Mouse (Mus musculus): ENCODE data around the gene Gm10073. TPM values are rescaled to one million over a fixed set of nuclear protein-coding genes. Genes with fewer than 3 reads are reported as not detected.

Gene Gm10073
- total RNA-seq, 1 experiment, result 86.5 TPM

GRCm38 (mm10) chr8:106550906-106551305 lies 22.4 kb downstream of the Gm10073 start:
- DNase-seq (ENCODE audit: low read depth, low spot score), result no peak
- Histone ChIP-seq H3K9me3 (ENCODE audit: control insufficient read depth, insufficient read depth, low read depth, low read length) (no peaks in the 10 kb centered on the region), H3K9ac (ENCODE audit: insufficient read depth, low read depth, low read length, poor library complexity, severe bottlenecking) (no peak overlapping the region), H3K4me3 (ENCODE audit: insufficient read depth in 1 of 2, low read depth in 1 of 2, low read length in 2 of 2, poor library complexity in 1 of 2, severe bottlenecking in 1 of 2) (no peak overlapping the region), H3K36me3 (ENCODE audit: control insufficient read depth, insufficient read depth, low read length, poor library complexity, severe bottlenecking) (peaks cover 22% of the 10 kb centered on the region; the same call in 1 of the 2 replicates), H3K4me1 (ENCODE audit: control insufficient read depth in 2 of 2, insufficient read depth in 2 of 2, low read length in 2 of 2, poor library complexity in 1 of 2) (peaks cover 0 to 4% of the 10 kb centered on the region in 2 experiments), H3K27ac (ENCODE audit: insufficient read depth, low read depth, low read length, poor library complexity, severe bottlenecking) (no peak overlapping the region)
- in situ Hi-C loops (cut with MboI; ENCODE audit: low sequenced_read_pairs in 2 of 2, unreplicated experiment in 2 of 2), result no loop called here
- no peak for TF ChIP-seq ZNF384 (IDR thresholded peaks at IDR 0.05; ENCODE audit: low read depth, low read length)
- TF ChIP-seq CHD2 (IDR thresholded peaks at IDR 0.05; ENCODE audit: low read depth, low read length), result no peak
- TF ChIP-seq ZC3H11A (IDR thresholded peaks at IDR 0.05; ENCODE audit: borderline replicate concordance, low read depth, low read length), result no peak
- TF ChIP-seq MAFK (IDR thresholded peaks at IDR 0.05; ENCODE audit: insufficient read depth, low read depth, low read length), result no peak
- TF ChIP-seq HCFC1 (IDR thresholded peaks at IDR 0.05; ENCODE audit: borderline replicate concordance, insufficient read depth, low read length), result no peak

GRCm38 (mm10) chr8:106548366-106548936 lies 24.8 kb downstream of the Gm10073 start:
- no peak for DNase-seq (ENCODE audit: low read depth, low spot score)
- TF ChIP-seq CHD2 (IDR thresholded peaks at IDR 0.05; ENCODE audit: low read depth, low read length), result no peak
- no peak for TF ChIP-seq HCFC1 (IDR thresholded peaks at IDR 0.05; ENCODE audit: borderline replicate concordance, insufficient read depth, low read length)
- no peak for TF ChIP-seq MAFK (IDR thresholded peaks at IDR 0.05; ENCODE audit: insufficient read depth, low read depth, low read length)
- TF ChIP-seq ZNF384 (IDR thresholded peaks at IDR 0.05; ENCODE audit: low read depth, low read length), result no peak
- no peak for TF ChIP-seq ZC3H11A (IDR thresholded peaks at IDR 0.05; ENCODE audit: borderline replicate concordance, low read depth, low read length)
- in situ Hi-C loops (cut with MboI; ENCODE audit: low sequenced_read_pairs in 2 of 2, unreplicated experiment in 2 of 2), result loop anchor here in 1 of 2 experiments (25.0 kb wide), 1 partner anchor 136 kb away; the partner anchor contains the start of gene Zfp90
- H3K4me3 ChIP-seq (ENCODE audit: insufficient read depth in 1 of 2, low read depth in 1 of 2, low read length in 2 of 2, poor library complexity in 1 of 2, severe bottlenecking in 1 of 2), result no peak overlapping the region
- H3K27ac ChIP-seq (ENCODE audit: insufficient read depth, low read depth, low read length, poor library complexity, severe bottlenecking), result no peak overlapping the region
- H3K36me3 ChIP-seq (ENCODE audit: control insufficient read depth, insufficient read depth, low read length, poor library complexity, severe bottlenecking), result peaks cover 35% of the 10 kb centered on the region; the same call in 1 of the 2 replicates
- no peaks in the 10 kb centered on the region for H3K4me1 ChIP-seq (ENCODE audit: control insufficient read depth in 2 of 2, insufficient read depth in 2 of 2, low read length in 2 of 2, poor library complexity in 1 of 2)
- no peaks in the 10 kb centered on the region for H3K9me3 ChIP-seq (ENCODE audit: control insufficient read depth, insufficient read depth, low read depth, low read length)
- H3K9ac ChIP-seq (ENCODE audit: insufficient read depth, low read depth, low read length, poor library complexity, severe bottlenecking), result no peak overlapping the region

GRCm38 (mm10) chr8:106546746-106547145 lies 26.5 kb downstream of the Gm10073 start:
- no peak overlapping the region for H3K27ac ChIP-seq (ENCODE audit: insufficient read depth, low read depth, low read length, poor library complexity, severe bottlenecking)
- TF ChIP-seq MAFK (IDR thresholded peaks at IDR 0.05; ENCODE audit: insufficient read depth, low read depth, low read length), result no peak
- no peak for TF ChIP-seq ZC3H11A (IDR thresholded peaks at IDR 0.05; ENCODE audit: borderline replicate concordance, low read depth, low read length)
- no peak for TF ChIP-seq ZNF384 (IDR thresholded peaks at IDR 0.05; ENCODE audit: low read depth, low read length)
- TF ChIP-seq CHD2 (IDR thresholded peaks at IDR 0.05; ENCODE audit: low read depth, low read length), result no peak
- no peak for TF ChIP-seq HCFC1 (IDR thresholded peaks at IDR 0.05; ENCODE audit: borderline replicate concordance, insufficient read depth, low read length)
- no peak overlapping the region for H3K4me3 ChIP-seq (ENCODE audit: insufficient read depth in 1 of 2, low read depth in 1 of 2, low read length in 2 of 2, poor library complexity in 1 of 2, severe bottlenecking in 1 of 2)
- H3K4me1 ChIP-seq (ENCODE audit: control insufficient read depth in 2 of 2, insufficient read depth in 2 of 2, low read length in 2 of 2, poor library complexity in 1 of 2), result no peaks in the 10 kb centered on the region
- H3K36me3 ChIP-seq (ENCODE audit: control insufficient read depth, insufficient read depth, low read length, poor library complexity, severe bottlenecking), result peaks cover 30% of the 10 kb centered on the region; the same call in 1 of the 2 replicates
- no peak for DNase-seq (ENCODE audit: low read depth, low spot score)
- in situ Hi-C loops (cut with MboI; ENCODE audit: low sequenced_read_pairs in 2 of 2, unreplicated experiment in 2 of 2), result loop anchor here in 1 of 2 experiments (25.0 kb wide), 1 partner anchor 134 kb away; the partner anchor contains the start of gene Zfp90
- H3K9me3 ChIP-seq (ENCODE audit: control insufficient read depth, insufficient read depth, low read depth, low read length), result no peaks in the 10 kb centered on the region
- H3K9ac ChIP-seq (ENCODE audit: insufficient read depth, low read depth, low read length, poor library complexity, severe bottlenecking), result no peak overlapping the region

- no peak overlapping the region for H3K9ac ChIP-seq (ENCODE audit: insufficient read depth, low read depth, low read length, poor library complexity, severe bottlenecking)
- DNase-seq (ENCODE audit: low read depth, low spot score), result no peak
- peaks cover 37% of the 10 kb centered on the region; the same call in 1 of the 2 replicates for H3K36me3 ChIP-seq (ENCODE audit: control insufficient read depth, insufficient read depth, low read length, poor library complexity, severe bottlenecking)
- H3K9me3 ChIP-seq (ENCODE audit: control insufficient read depth, insufficient read depth, low read depth, low read length), result no peaks in the 10 kb centered on the region
- in situ Hi-C loops (cut with MboI; ENCODE audit: low sequenced_read_pairs in 2 of 2, unreplicated experiment in 2 of 2), result loop anchor here in 1 of 2 experiments (25.0 kb wide), 1 partner anchor 133 kb away; the partner anchor contains the start of gene Zfp90
- TF ChIP-seq ZNF384 (IDR thresholded peaks at IDR 0.05; ENCODE audit: low read depth, low read length), result no peak
- no peak for TF ChIP-seq HCFC1 (IDR thresholded peaks at IDR 0.05; ENCODE audit: borderline replicate concordance, insufficient read depth, low read length)
- no peak for TF ChIP-seq CHD2 (IDR thresholded peaks at IDR 0.05; ENCODE audit: low read depth, low read length)
- TF ChIP-seq MAFK (IDR thresholded peaks at IDR 0.05; ENCODE audit: insufficient read depth, low read depth, low read length), result no peak
- no peak for TF ChIP-seq ZC3H11A (IDR thresholded peaks at IDR 0.05; ENCODE audit: borderline replicate concordance, low read depth, low read length)
- H3K4me1 ChIP-seq (ENCODE audit: control insufficient read depth in 2 of 2, insufficient read depth in 2 of 2, low read length in 2 of 2, poor library complexity in 1 of 2), result peaks cover 0 to 4% of the 10 kb centered on the region in 2 experiments; a peak in 1 of 4 replicates
- no peak overlapping the region for H3K27ac ChIP-seq (ENCODE audit: insufficient read depth, low read depth, low read length, poor library complexity, severe bottlenecking)
- no peak overlapping the region for H3K4me3 ChIP-seq (ENCODE audit: insufficient read depth in 1 of 2, low read depth in 1 of 2, low read length in 2 of 2, poor library complexity in 1 of 2, severe bottlenecking in 1 of 2)
These were observed 28.1 kb downstream of the Gm10073 start for GRCm38 (mm10) chr8:106545149-106545548.

Data from ES-E14 (cell line).